Mouse (Mus musculus) bone marrow, adult 2 months (tissue): ENCODE data around the gene Ppard.

Source experiments
- CTCF ChIP-seq: fragments of 200-500 bp; IDR thresholded peaks from 2 replicates; pipeline ENCODE4 v1.5.1; 2011; ENCODE audit warnings: low read length, control low read depth; ENCODE audit not compliant: control insufficient read depth, insufficient read depth
- POLR2A ChIP-seq: fragments of 200-500 bp; IDR thresholded peaks from 2 replicates; pipeline ENCODE4 v1.6.1; 2011; ENCODE audit warnings: low read depth, mild to moderate bottlenecking, control low read depth, low read length, borderline replicate concordance; ENCODE audit not compliant: control insufficient read depth

GRCm38 (mm10) chr17:28349901-28350465 lies 117.5 kb downstream of the Ppard start:
- no peak for TF ChIP-seq POLR2A
- TF ChIP-seq CTCF, result no peak
